Mouse (Mus musculus): Measurements from ENCODE around the gene Zfp318. TPM values are rescaled to one million over a fixed set of nuclear protein-coding genes. Genes with fewer than 3 reads are reported as not detected.

Gene Zfp318
- polyA plus RNA-seq, 1 experiment from 2014 or later: 20.4 TPM

- peak overlapping the region; percentile 24; the same call in 1 of the 2 replicates for H3K9ac ChIP-seq
- no peaks in the 10 kb centered on the region for H3K36me3 ChIP-seq
- H3K4me1 ChIP-seq (replicated peaks): peaks cover 34% of the 10 kb centered on the region
- H3K4me2 ChIP-seq: peak overlapping the region; percentile 58
- 3% methylated on average over 26 of the region's 26 CpGs for WGBS
- no peaks in the 10 kb centered on the region for H3K9me3 ChIP-seq
- peak overlapping the region; percentile 25; the same call in 1 of the 2 replicates for H3K4me3 ChIP-seq
- H3K27ac ChIP-seq (replicated peaks): 0 out of 2 replicates have a peak overlapping the region, but pooled peaks have one; percentile 35
- H3K27me3 ChIP-seq: no peaks in the 10 kb centered on the region; the same call in 1 of the 2 replicates
- ATAC-seq (ENCODE audit: low FRiP score, low read depth): 0 out of 2 replicates have a peak, but pooled peaks have one; percentile 46
Observed at GRCm38 (mm10) chr17:46453970-46454411, 70.5 kb downstream of the Zfp318 start.

- Histone ChIP-seq H3K9me3 (no peaks in the 10 kb centered on the region), H3K27me3 (no peaks in the 10 kb centered on the region; the same call in 1 of the 2 replicates), H3K4me2 (peak overlapping the region; percentile 58), H3K4me3 (peak overlapping the region; percentile 25; the same call in 1 of the 2 replicates), H3K27ac (replicated peaks) (no peak overlapping the region), H3K36me3 (no peaks in the 10 kb centered on the region; the same call in 1 of the 2 replicates), H3K9ac (no peak overlapping the region), H3K4me1 (replicated peaks) (peaks cover 34% of the 10 kb centered on the region)
- no peak for ATAC-seq (ENCODE audit: low FRiP score, low read depth)
- WGBS: 5% methylated on average over 9 of the region's 9 CpGs
Observed at GRCm38 (mm10) chr17:46454539-46454938, 71.0 kb downstream of the Zfp318 start.

GRCm38 (mm10) chr17:46455110-46455691, 71.7 kb downstream of the Zfp318 start:
- Histone ChIP-seq H3K27ac (replicated peaks) (no peak overlapping the region), H3K4me2 (peak overlapping the region; percentile 58), H3K4me3 (peak overlapping the region; percentile 26), H3K27me3 (no peaks in the 10 kb centered on the region; the same call in 1 of the 2 replicates), H3K4me1 (replicated peaks) (peaks cover 34% of the 10 kb centered on the region), H3K36me3 (peaks cover 1% of the 10 kb centered on the region; the same call in 1 of the 2 replicates), H3K9me3 (no peaks in the 10 kb centered on the region), H3K9ac (no peak overlapping the region)
- no peak; the same call in 1 of the 2 replicates for ATAC-seq (ENCODE audit: low FRiP score, low read depth)
- WGBS: 2% methylated on average over 33 of the region's 33 CpGs

- H3K36me3 ChIP-seq: peaks cover 9% of the 10 kb centered on the region; the same call in 1 of the 2 replicates
- H3K9me3 ChIP-seq: no peaks in the 10 kb centered on the region
- H3K9ac ChIP-seq: no peak overlapping the region
- H3K27me3 ChIP-seq: no peaks in the 10 kb centered on the region; the same call in 1 of the 2 replicates
- no peak overlapping the region for H3K27ac ChIP-seq (replicated peaks)
- H3K4me2 ChIP-seq: no peak overlapping the region
- H3K4me1 ChIP-seq (replicated peaks): peaks cover 42% of the 10 kb centered on the region
- no peak overlapping the region for H3K4me3 ChIP-seq
- no peak for ATAC-seq (ENCODE audit: low FRiP score, low read depth)
- WGBS: 21% methylated on average over 10 of the region's 10 CpGs
Observed at GRCm38 (mm10) chr17:46457791-46458190, 74.3 kb downstream of the Zfp318 start.

DNA sequence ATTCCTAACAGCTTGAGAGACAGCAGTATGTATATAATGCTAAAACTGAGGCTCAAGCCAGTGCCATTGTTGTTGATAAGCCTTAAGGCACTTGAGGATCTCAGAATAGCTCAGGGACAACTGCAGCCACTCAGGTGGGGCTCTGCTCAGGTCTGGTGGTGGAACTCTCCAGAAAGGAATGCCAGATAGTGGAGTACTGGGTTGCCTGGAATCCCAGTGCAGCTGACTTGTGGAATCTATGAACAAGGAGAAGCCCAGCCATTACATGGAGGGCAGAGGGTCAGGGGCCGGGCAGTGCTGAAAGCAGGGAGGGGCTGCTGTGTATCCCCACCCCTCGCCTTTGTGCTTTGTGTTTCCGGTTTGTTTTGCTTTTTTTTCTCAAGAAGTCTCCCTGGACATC, 74.9 kb downstream of the Zfp318 start:
- Histone ChIP-seq H3K9me3 (no peaks in the 10 kb centered on the region), H3K27ac (replicated peaks) (no peak overlapping the region), H3K27me3 (no peaks in the 10 kb centered on the region; the same call in 1 of the 2 replicates), H3K4me1 (replicated peaks) (peaks cover 37% of the 10 kb centered on the region), H3K4me3 (no peak overlapping the region), H3K36me3 (peaks cover 9% of the 10 kb centered on the region; the same call in 1 of the 2 replicates), H3K9ac (no peak overlapping the region), H3K4me2 (no peak overlapping the region)
- 43% methylated on average over 3 of the region's 3 CpGs for WGBS
- ATAC-seq (ENCODE audit: low FRiP score, low read depth): no peak

GRCm38 (mm10) chr17:46460673-46461072, 77.1 kb downstream of the Zfp318 start:
- ATAC-seq (ENCODE audit: low FRiP score, low read depth): no peak
- Histone ChIP-seq H3K4me3 (no peak overlapping the region), H3K9me3 (no peaks in the 10 kb centered on the region), H3K9ac (no peak overlapping the region), H3K36me3 (peaks cover 13% of the 10 kb centered on the region; the same call in 1 of the 2 replicates), H3K4me2 (peak overlapping the region; percentile 15), H3K4me1 (replicated peaks) (peaks cover 14% of the 10 kb centered on the region), H3K27me3 (no peaks in the 10 kb centered on the region; the same call in 1 of the 2 replicates), H3K27ac (replicated peaks) (no peak overlapping the region)
- WGBS: 5% methylated on average over 32 of the region's 32 CpGs

DNA sequence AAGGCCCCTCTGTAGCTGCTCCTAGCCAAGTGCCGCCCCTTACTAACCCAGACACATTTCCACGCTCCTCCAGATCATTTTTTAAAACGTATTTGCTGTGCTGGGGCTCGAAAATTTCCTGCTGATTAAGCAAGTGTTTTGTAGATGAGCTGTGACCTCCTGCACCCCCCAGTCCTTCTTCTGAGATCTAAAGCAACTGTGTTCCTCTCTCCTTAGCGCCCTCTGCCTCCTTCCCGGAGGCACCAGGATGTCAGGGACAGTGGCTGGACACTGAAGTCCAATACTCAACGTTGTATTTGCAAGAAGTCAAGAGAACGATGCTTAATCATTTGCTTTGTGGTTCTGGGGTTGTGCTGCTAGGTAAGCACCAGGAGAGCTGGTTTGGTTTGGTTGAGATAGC, 77.8 kb downstream of the Zfp318 start:
- Histone ChIP-seq H3K4me2 (peak overlapping the region; percentile 15), H3K4me3 (no peak overlapping the region), H3K4me1 (replicated peaks) (peaks cover 8% of the 10 kb centered on the region; the same call in 1 of the 2 replicates), H3K36me3 (peaks cover 18% of the 10 kb centered on the region), H3K27ac (replicated peaks) (no peak overlapping the region), H3K9me3 (no peaks in the 10 kb centered on the region), H3K9ac (no peak overlapping the region), H3K27me3 (no peaks in the 10 kb centered on the region)
- 13% methylated on average over 8 of the region's 8 CpGs for WGBS
- no peak for ATAC-seq (ENCODE audit: low FRiP score, low read depth)

DNA sequence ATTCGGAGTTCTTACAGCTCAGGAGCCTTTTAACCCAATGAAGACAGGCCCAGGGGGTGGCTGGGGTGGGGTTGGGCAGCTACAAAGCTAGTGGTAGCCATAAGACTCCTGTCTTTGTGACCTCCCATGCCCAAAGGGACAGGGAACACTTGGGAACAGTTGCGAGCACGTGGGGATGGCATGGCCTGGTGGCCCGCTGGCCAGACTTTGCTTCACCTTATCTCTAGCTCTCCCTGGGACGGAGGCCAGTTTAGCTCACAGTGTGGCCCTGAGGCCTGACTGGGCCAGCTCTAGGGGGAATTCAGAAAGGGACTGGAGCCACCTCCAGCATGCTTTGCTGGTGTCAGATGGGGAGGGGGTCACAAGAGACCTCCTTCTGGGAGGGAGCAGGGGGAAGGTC, 78.7 kb downstream of the Zfp318 start:
- no peak overlapping the region for H3K4me2 ChIP-seq
- H3K36me3 ChIP-seq: peaks cover 27% of the 10 kb centered on the region
- H3K27me3 ChIP-seq: no peaks in the 10 kb centered on the region
- H3K9me3 ChIP-seq: no peaks in the 10 kb centered on the region
- WGBS: 87% methylated on average over 5 of the region's 5 CpGs
- H3K4me1 ChIP-seq (replicated peaks): peaks cover 8% of the 10 kb centered on the region; the same call in 1 of the 2 replicates
- ATAC-seq (ENCODE audit: low FRiP score, low read depth): no peak
- no peak overlapping the region for H3K4me3 ChIP-seq
- no peak overlapping the region for H3K9ac ChIP-seq
- H3K27ac ChIP-seq (replicated peaks): no peak overlapping the region

DNA sequence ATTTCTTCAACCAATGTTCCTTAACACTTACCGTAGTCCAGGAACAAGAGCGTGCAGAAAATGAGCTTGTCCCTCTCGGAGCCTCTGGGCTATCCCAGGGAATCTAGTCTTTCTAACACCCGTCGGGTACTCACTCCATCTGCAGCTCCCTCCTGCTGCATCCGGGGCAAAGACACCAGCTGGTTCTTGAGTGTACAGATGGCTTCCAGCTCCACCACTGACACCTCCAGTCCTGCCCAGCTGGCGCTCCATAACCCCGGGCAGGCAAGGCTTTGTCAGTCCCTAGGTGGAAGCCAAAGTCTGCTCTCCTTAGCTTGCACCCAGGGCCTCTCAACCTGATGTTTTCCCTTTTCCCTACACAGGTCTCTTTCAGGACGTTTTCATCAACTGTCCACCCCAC, 84.3 kb downstream of the Zfp318 start:
- Histone ChIP-seq H3K27me3 (no peaks in the 10 kb centered on the region), H3K9ac (no peak overlapping the region), H3K4me2 (no peak overlapping the region), H3K4me1 (replicated peaks) (no peaks in the 10 kb centered on the region), H3K9me3 (no peaks in the 10 kb centered on the region), H3K4me3 (no peak overlapping the region), H3K36me3 (peaks cover 69% of the 10 kb centered on the region), H3K27ac (replicated peaks) (no peak overlapping the region)
- WGBS: 62% methylated on average over 9 of the region's 9 CpGs
- no peak for ATAC-seq (ENCODE audit: low FRiP score, low read depth)

Other genes starting within 250 kb of the Zfp318 start
- 50.0 and 50.3 TPM in 2 replicates for gene Rsph9, start 239.5 kb upstream of the Zfp318 start, polyA plus RNA-seq (2015; fragmentation: Nextera tagmentation; extraction: Ambion mirVana)
- gene Mad2l1bp, start 230.2 kb upstream of the Zfp318 start, polyA plus RNA-seq (2015; fragmentation: Nextera tagmentation; extraction: Ambion mirVana): 22.9 and 24.2 TPM in 2 replicates
- gene Gtpbp2, start 222.7 kb upstream of the Zfp318 start, polyA plus RNA-seq (2015; fragmentation: Nextera tagmentation; extraction: Ambion mirVana): 41.1 and 45.7 TPM in 2 replicates
- gene Polh, start 181.1 kb upstream of the Zfp318 start, polyA plus RNA-seq (2015; fragmentation: Nextera tagmentation; extraction: Ambion mirVana): 7.4 and 7.9 TPM in 2 replicates
- 34.5 and 36.0 TPM in 2 replicates for gene Xpo5, start 180.9 kb upstream of the Zfp318 start, polyA plus RNA-seq (2015; fragmentation: Nextera tagmentation; extraction: Ambion mirVana)
- gene Polr1c, start 135.7 kb upstream of the Zfp318 start, polyA plus RNA-seq (2015; fragmentation: Nextera tagmentation; extraction: Ambion mirVana): 72.4 and 74.0 TPM in 2 replicates
- 88.9 and 99.6 TPM in 2 replicates for gene Yipf3, start 135.7 kb upstream of the Zfp318 start, polyA plus RNA-seq (2015; fragmentation: Nextera tagmentation; extraction: Ambion mirVana)
- 14.9 and 18.5 TPM in 2 replicates for gene Lrrc73, start 130.2 kb upstream of the Zfp318 start, polyA plus RNA-seq (2015; fragmentation: Nextera tagmentation; extraction: Ambion mirVana)
- 30.3 and 34.0 TPM in 2 replicates for gene Tjap1, start 100.7 kb upstream of the Zfp318 start, polyA plus RNA-seq (2015; fragmentation: Nextera tagmentation; extraction: Ambion mirVana)
- 22.3 and 25.5 TPM in 2 replicates for gene Dlk2, start 86.3 kb upstream of the Zfp318 start, polyA plus RNA-seq (2015; fragmentation: Nextera tagmentation; extraction: Ambion mirVana)
- gene Abcc10, start 55.4 kb upstream of the Zfp318 start, polyA plus RNA-seq (2015; fragmentation: Nextera tagmentation; extraction: Ambion mirVana): 9.1 and 9.6 TPM in 2 replicates
- gene Crip3, start 45.2 kb downstream of the Zfp318 start, polyA plus RNA-seq (2015; fragmentation: Nextera tagmentation; extraction: Ambion mirVana): 2.8 and 3.0 TPM in 2 replicates
- gene Slc22a7, start 54.7 kb downstream of the Zfp318 start, polyA plus RNA-seq (2015; fragmentation: Nextera tagmentation; extraction: Ambion mirVana): 0.10 TPM in 1 of 2 replicates, not detected in the other
- gene Ttbk1, start 103.9 kb downstream of the Zfp318 start, polyA plus RNA-seq (2015; fragmentation: Nextera tagmentation; extraction: Ambion mirVana): 8.6 and 8.9 TPM in 2 replicates
- gene Dnph1, start 113.0 kb downstream of the Zfp318 start, polyA plus RNA-seq (2015; fragmentation: Nextera tagmentation; extraction: Ambion mirVana): 21.8 and 22.4 TPM in 2 replicates
- 21.0 and 26.5 TPM in 2 replicates for gene Cul9, start 162.7 kb downstream of the Zfp318 start, polyA plus RNA-seq (2015; fragmentation: Nextera tagmentation; extraction: Ambion mirVana)
- 2.7 and 4.5 TPM in 2 replicates for gene Srf, start 172.4 kb downstream of the Zfp318 start, polyA plus RNA-seq (2015; fragmentation: Nextera tagmentation; extraction: Ambion mirVana)
- gene Ptk7, start 245.8 kb downstream of the Zfp318 start, polyA plus RNA-seq (2015; fragmentation: Nextera tagmentation; extraction: Ambion mirVana): 32.8 and 34.1 TPM in 2 replicates

Measured in hindbrain, embryonic 15.5 days (tissue).